Mouse (Mus musculus): ENCODE results near the gene Aldh1b1.

DNA sequence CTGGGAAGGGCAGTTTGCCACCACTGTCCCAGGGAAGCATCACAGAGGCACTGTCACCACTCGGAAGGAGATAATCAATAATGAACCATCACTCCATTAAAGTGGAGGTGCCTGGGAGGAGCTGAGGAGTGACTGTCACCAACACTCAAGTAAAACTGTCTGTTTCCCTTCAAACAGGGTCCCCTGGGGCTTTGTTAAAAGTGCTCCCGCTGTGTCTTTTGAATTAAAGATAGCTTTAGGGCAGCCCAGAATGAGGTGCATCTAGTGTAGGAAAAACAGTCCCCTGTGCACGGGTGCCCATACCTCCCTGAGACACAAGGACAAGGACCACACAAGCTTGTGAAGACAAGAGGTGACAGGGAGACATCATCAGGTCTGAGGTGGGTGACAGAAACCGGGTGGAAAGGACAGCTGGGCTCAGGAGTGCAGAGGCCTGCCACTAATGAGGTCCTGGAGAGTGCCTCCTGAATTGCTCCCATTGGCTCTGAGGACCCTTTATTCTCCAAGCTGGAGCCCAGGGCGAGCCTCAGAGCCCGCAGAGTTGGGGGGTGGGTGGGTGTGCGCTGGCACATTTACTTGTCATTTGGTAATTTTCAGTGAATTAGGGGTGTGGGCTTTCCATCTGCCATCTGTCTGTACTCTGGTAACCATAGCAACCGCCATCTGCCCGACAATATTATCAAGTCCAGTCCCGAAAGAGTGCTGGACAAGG lies 25.4 kb downstream of the Aldh1b1 start:
- TF ChIP-seq GATA1 (IDR thresholded peaks at IDR 0.05; ENCODE audit: low read length) (no peak), TAL1 (IDR thresholded peaks at IDR 0.05; ENCODE audit: low read length) (no peak)

Measured in erythroblast, embryonic 14.5 days (primary cell).